ENCODE assay signal across 8 mouse cellular contexts in the genomic region with DNA sequence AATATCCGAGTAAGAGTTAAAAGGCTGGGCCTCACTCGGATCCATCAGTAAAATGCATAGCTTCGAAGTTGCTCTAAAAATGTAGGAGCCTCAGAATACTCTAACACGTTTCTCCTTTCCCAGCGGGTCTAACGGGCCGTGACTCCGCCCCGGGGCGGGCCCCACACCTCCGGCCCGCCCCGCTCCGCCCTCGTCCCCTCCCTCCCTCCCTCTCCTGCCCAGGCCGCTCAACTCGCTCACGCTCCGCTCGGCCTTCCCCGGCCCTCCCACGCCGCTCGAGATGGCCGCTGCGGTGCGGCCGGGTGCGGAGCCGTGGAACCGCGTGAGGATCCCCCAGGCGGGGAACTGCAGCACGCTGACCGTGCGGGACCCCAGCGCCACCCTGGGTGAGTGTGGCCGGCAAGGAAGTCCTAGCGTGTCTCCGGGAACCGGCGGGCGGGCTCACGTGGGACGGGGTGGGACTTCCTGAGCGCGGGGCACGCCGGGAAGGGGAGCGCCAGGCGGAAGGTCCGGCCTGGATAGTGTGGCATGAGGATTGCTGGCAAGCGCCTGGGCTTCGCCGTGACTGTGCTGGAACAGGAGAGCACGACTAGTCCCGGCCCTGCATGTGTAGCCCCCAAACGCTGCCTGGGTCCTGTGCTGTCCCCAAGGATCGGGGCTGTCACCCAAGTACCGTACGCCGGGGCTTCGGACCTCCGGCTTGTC. TPM values are rescaled to one million over a fixed set of nuclear protein-coding genes. Genes with fewer than 3 reads are reported as not detected.
A peak's percentile ranks its signal among the peaks of the same experiment; 100 is the strongest.
DNase-seq lines count a peak whose midpoint lies in the region; ATAC-seq lines count a peak whose summit lies in the region.

A gene (plus strand): TSS at position 219 of the 705 bp plus-strand sequence.

- H3K9me3 ChIP-seq in hindbrain, embryonic 13.5 days: no peaks in the 10 kb centered on the region

- peak within 1 kb of the TSS; percentile 92 for H3K27ac ChIP-seq in hindbrain, embryonic 13.5 days

- WGBS in hindbrain, embryonic 13.5 days: under 1% methylated on average over 64 of the region's 64 CpGs

- peak within 1 kb of the TSS; percentile 78 for H3K9ac ChIP-seq in hindbrain, embryonic 13.5 days

- H3K36me3 ChIP-seq in hindbrain, embryonic 13.5 days: peaks cover 15% of the 10 kb centered on the region

- H3K4me1 ChIP-seq in hindbrain, embryonic 13.5 days (replicated peaks): peaks cover 25% of the 10 kb centered on the region

- ATAC-seq in hindbrain, embryonic 13.5 days (ENCODE audit: low FRiP score): peak; percentile 98

- H3K27me3 ChIP-seq in hindbrain, embryonic 13.5 days: no peaks in the 10 kb centered on the region

- peak within 1 kb of the TSS; percentile 71 for H3K4me2 ChIP-seq in hindbrain, embryonic 13.5 days

- H3K4me3 ChIP-seq in hindbrain, embryonic 13.5 days: peak within 1 kb of the TSS; percentile 59

- DNase-seq in NIH3T3 (ENCODE audit: low read depth): peak; percentile 92
- peak; percentile 96 to 97 for DNase-seq in cerebellum, postnatal 10 days
- DNase-seq in frontal cortex, postnatal 14 days (ENCODE audit: low spot score in 2 of 2): peak; percentile 88 to 93
- DNase-seq in layer of hippocampus, postnatal 36 days: peak; percentile 97 to 98
- DNase-seq in lung, postnatal 36 days: peak; percentile 95
- peak; percentile 96 for DNase-seq in retina, postnatal 1 day
- peak; percentile 92 to 99 for DNase-seq in urinary bladder, adult 18-20 months (ENCODE audit: low spot score in 2 of 2)

RNA-seq across cellular contexts. Expression of the gene that starts here (rescaled TPM):
- polyA plus RNA-seq in hindbrain, embryonic 13.5 days (2015; fragmentation: Nextera tagmentation; extraction: Ambion mirVana): 4.9 and 5.0 TPM in 2 replicates
- total RNA-seq in layer of hippocampus, postnatal 36 days (2021): 1 to 10 TPM; 5.4 to 6.0 TPM

Comparison
In these comparisons a context has a peak if more than half of its experiments do, and no peak if none do; other contexts are left out.
1. Peak in every context shown above with its lines: DNase-seq, ATAC-seq, H3K4me3 ChIP-seq and H3K27ac ChIP-seq.